Mouse (Mus musculus): Measurements from ENCODE around the gene Srgap3.

GRCm38 (mm10) chr6:112694492-112694891, 252.6 kb downstream of the Srgap3 start:
- TF ChIP-seq EP300 (optimal IDR thresholded peaks at IDR 0.05) (no peak), CTCF (IDR thresholded peaks at IDR 0.05; ENCODE audit: low read depth) (no peak)
